Mouse (Mus musculus) embryonic facial prominence, embryonic 12.5 days (tissue): Measurements from ENCODE around the gene AI661453. TPM values are rescaled to one million over a fixed set of nuclear protein-coding genes. Genes with fewer than 3 reads are reported as not detected.

Experiments used
- ATAC-seq: fragments of 200-750 bp; cut with Nextera tagmentation; 2 replicates; pipeline ENCODE4 v1.8.0; 2017; ENCODE audit not compliant: insufficient number of reproducible peaks, insufficient read depth, low FRiP score, low TSS enrichment
- H3K27ac ChIP-seq: fragments of 300-500 bp; sonication (generic); 2 replicates; pipeline ENCODE4 v1.5.1; 2016; ENCODE audit warnings: mild to moderate bottlenecking
- H3K27me3 ChIP-seq: fragments of 300-500 bp; sonication (generic); 2 replicates; pipeline ENCODE4 v1.6.1; 2016; ENCODE audit warnings: mild to moderate bottlenecking, moderate library complexity
- H3K36me3 ChIP-seq: fragments of 300-500 bp; sonication (generic); 2 replicates; pipeline ENCODE4 v1.6.1; 2016; ENCODE audit warnings: mild to moderate bottlenecking
- H3K4me1 ChIP-seq: fragments of 300-500 bp; sonication (generic); 2 replicates; pipeline ENCODE4 v1.6.1; 2016
- H3K4me2 ChIP-seq: fragments of 300-500 bp; sonication (generic); replicated peaks from 2 replicates; pipeline ENCODE4 v1.6.1; 2016; ENCODE audit warnings: mild to moderate bottlenecking, moderate library complexity
- H3K4me3 ChIP-seq: fragments of 300-500 bp; sonication (generic); 2 replicates; pipeline ENCODE4 v1.5.1; 2016; ENCODE audit warnings: mild to moderate bottlenecking
- H3K9ac ChIP-seq: fragments of 300-500 bp; sonication (generic); 2 replicates; pipeline ENCODE4 v1.6.1; 2016; ENCODE audit warnings: mild to moderate bottlenecking, moderate library complexity
- H3K9me3 ChIP-seq: fragments of 300-500 bp; sonication (generic); 2 replicates; pipeline ENCODE4 v1.6.1; 2016; ENCODE audit warnings: mild to moderate bottlenecking, moderate library complexity
- WGBS: fragments of 180-500 bp; shearing (Covaris S2); methylation state at CpG from one replicate; pipeline ENCODE4 v1.1.7; 2016; 5-methylcytosine and 5-hydroxymethylcytosine counted together
- polyA plus RNA-seq: library from polyadenylated mRNA; unstranded; fragments of >200 nt; fragmentation: Nextera tagmentation; extraction: Ambion mirVana; gene quantifications from 2 replicates; pipeline ENCODE4 v1.2.1, GENCODE M21; 2016

Gene AI661453
- polyA plus RNA-seq, 1 experiment from 2014 or later = 0.61 TPM

- Histone ChIP-seq H3K36me3 (no peaks in the 10 kb centered on the region), H3K4me1 (peaks cover 44% of the 10 kb centered on the region), H3K9me3 (no peaks in the 10 kb centered on the region), H3K4me3 (no peak overlapping the region), H3K27me3 (no peaks in the 10 kb centered on the region), H3K9ac (no peak overlapping the region), H3K27ac (no peak overlapping the region), H3K4me2 (peak overlapping the region; percentile 64; the same call in 1 of the 2 replicates)
- ATAC-seq = no peak
- WGBS = 78% methylated on average over 1 of the region's 1 CpGs
Measured at GRCm38 (mm10) chr17:47506042-47506441, 69.6 kb downstream of the AI661453 start.

- Histone ChIP-seq H3K9ac (no peak overlapping the region), H3K4me1 (peaks cover 44% of the 10 kb centered on the region), H3K27ac (no peak overlapping the region), H3K9me3 (no peaks in the 10 kb centered on the region), H3K4me2 (no peak overlapping the region), H3K4me3 (no peak overlapping the region), H3K36me3 (no peaks in the 10 kb centered on the region), H3K27me3 (no peaks in the 10 kb centered on the region)
- ATAC-seq = no peak
- WGBS = 89% methylated on average over 4 of the region's 4 CpGs
Measured at GRCm38 (mm10) chr17:47506697-47507096, 70.3 kb downstream of the AI661453 start.

GRCm38 (mm10) chr17:47507523-47507922, 71.1 kb downstream of the AI661453 start:
- peak overlapping the region; percentile 9; the same call in 1 of the 2 replicates for H3K4me2 ChIP-seq
- ATAC-seq = no peak
- WGBS = 76% methylated on average over 2 of the region's 2 CpGs

GRCm38 (mm10) chr17:47508012-47508608, 71.7 kb downstream of the AI661453 start:
- peak; percentile 69; the same call in 1 of the 2 replicates for ATAC-seq
- H3K36me3 ChIP-seq = no peaks in the 10 kb centered on the region
- peaks cover 47% of the 10 kb centered on the region for H3K4me1 ChIP-seq
- no peak overlapping the region; the same call in 1 of the 2 replicates for H3K9ac ChIP-seq
- H3K9me3 ChIP-seq = no peaks in the 10 kb centered on the region
- no peaks in the 10 kb centered on the region for H3K27me3 ChIP-seq
- peak overlapping the region; percentile 41 for H3K4me2 ChIP-seq
- WGBS = 32% methylated on average over 12 of the region's 12 CpGs
- peak overlapping the region; percentile 81 for H3K27ac ChIP-seq
- H3K4me3 ChIP-seq = no peak overlapping the region

More at GRCm38 (mm10) chr17:47507523-47507922, 71.1 kb downstream of the AI661453 start:
- no peak overlapping the region for H3K9ac ChIP-seq
- peak overlapping the region; percentile 81 for H3K27ac ChIP-seq
- no peaks in the 10 kb centered on the region for H3K9me3 ChIP-seq
- no peaks in the 10 kb centered on the region for H3K27me3 ChIP-seq
- no peaks in the 10 kb centered on the region for H3K36me3 ChIP-seq
- peaks cover 45% of the 10 kb centered on the region for H3K4me1 ChIP-seq
- H3K4me3 ChIP-seq = no peak overlapping the region

- Histone ChIP-seq H3K9ac (no peak overlapping the region), H3K36me3 (no peaks in the 10 kb centered on the region), H3K9me3 (no peaks in the 10 kb centered on the region), H3K4me2 (no peak overlapping the region), H3K27ac (peak overlapping the region; percentile 63), H3K4me3 (no peak overlapping the region), H3K4me1 (peaks cover 52% of the 10 kb centered on the region), H3K27me3 (no peaks in the 10 kb centered on the region)
- no peak for ATAC-seq
- 58% methylated on average over 9 of the region's 9 CpGs for WGBS
Measured at GRCm38 (mm10) chr17:47509031-47509705, 72.8 kb downstream of the AI661453 start.

- no peak overlapping the region for H3K4me3 ChIP-seq
- WGBS = 12% methylated on average over 25 of the region's 25 CpGs
- peak; percentile 87 for ATAC-seq
- H3K27me3 ChIP-seq = no peaks in the 10 kb centered on the region
- H3K4me2 ChIP-seq = peak overlapping the region; percentile 40
- H3K27ac ChIP-seq = peak overlapping the region; percentile 65
- H3K9ac ChIP-seq = no peak overlapping the region; the same call in 1 of the 2 replicates
- H3K36me3 ChIP-seq = 0 out of 2 replicates have a peak, but pooled peaks cover 4% of the 10 kb centered on the region
- peaks cover 36% of the 10 kb centered on the region for H3K4me1 ChIP-seq
- no peaks in the 10 kb centered on the region for H3K9me3 ChIP-seq
Measured at GRCm38 (mm10) chr17:47511111-47512020, 75.0 kb downstream of the AI661453 start.

GRCm38 (mm10) chr17:47512956-47513775, 76.8 kb downstream of the AI661453 start:
- Histone ChIP-seq H3K9ac (no peak overlapping the region), H3K27me3 (no peaks in the 10 kb centered on the region), H3K36me3 (0 out of 2 replicates have a peak, but pooled peaks cover 5% of the 10 kb centered on the region), H3K4me1 (peaks cover 35% of the 10 kb centered on the region), H3K9me3 (no peaks in the 10 kb centered on the region), H3K4me3 (no peak overlapping the region), H3K27ac (peak overlapping the region; percentile 63; the same call in 1 of the 2 replicates), H3K4me2 (no peak overlapping the region)
- no peak for ATAC-seq
- WGBS = 63% methylated on average over 10 of the region's 10 CpGs

GRCm38 (mm10) chr17:47515180-47515844, 78.9 kb downstream of the AI661453 start:
- Histone ChIP-seq H3K4me3 (no peak overlapping the region), H3K36me3 (0 out of 2 replicates have a peak, but pooled peaks cover 5% of the 10 kb centered on the region), H3K4me2 (no peak overlapping the region), H3K27me3 (no peaks in the 10 kb centered on the region), H3K9me3 (no peaks in the 10 kb centered on the region), H3K27ac (no peak overlapping the region), H3K9ac (no peak overlapping the region), H3K4me1 (peaks cover 38% of the 10 kb centered on the region)
- no peak for ATAC-seq
- WGBS = 75% methylated on average over 7 of the region's 7 CpGs

- Histone ChIP-seq H3K27ac (no peak overlapping the region), H3K27me3 (no peaks in the 10 kb centered on the region), H3K4me2 (no peak overlapping the region), H3K9me3 (no peaks in the 10 kb centered on the region), H3K36me3 (0 out of 2 replicates have a peak, but pooled peaks cover 5% of the 10 kb centered on the region), H3K9ac (no peak overlapping the region), H3K4me3 (no peak overlapping the region), H3K4me1 (peaks cover 39% of the 10 kb centered on the region)
- 98% methylated on average over 3 of the region's 3 CpGs for WGBS
- ATAC-seq = no peak
Measured at GRCm38 (mm10) chr17:47516232-47516631, 79.8 kb downstream of the AI661453 start.

- H3K9me3 ChIP-seq = no peaks in the 10 kb centered on the region
- peaks cover 49% of the 10 kb centered on the region for H3K4me1 ChIP-seq
- no peak overlapping the region for H3K9ac ChIP-seq
- no peak overlapping the region for H3K4me3 ChIP-seq
- peak overlapping the region; percentile 1; the same call in 1 of the 2 replicates for H3K4me2 ChIP-seq
- peak overlapping the region; percentile 93 for H3K27ac ChIP-seq
- ATAC-seq = peak; percentile 45
- H3K27me3 ChIP-seq = no peaks in the 10 kb centered on the region
- 0 out of 2 replicates have a peak, but pooled peaks cover 5% of the 10 kb centered on the region for H3K36me3 ChIP-seq
- WGBS = 18% methylated on average over 8 of the region's 8 CpGs
Measured at GRCm38 (mm10) chr17:47518205-47518604, 81.8 kb downstream of the AI661453 start.
